Mouse (Mus musculus) liver, embryonic 14.5 days (tissue): Measurements from ENCODE around the gene Thap7.

Experiments used
- CTCF ChIP-seq: IDR thresholded peaks from 2 replicates; pipeline ENCODE4 v1.5.1; 2016; ENCODE audit warnings: antibody characterized with exemption, low read depth, control low read depth
- EP300 ChIP-seq: IDR thresholded peaks from 2 replicates; pipeline ENCODE4 v1.6.1; 2016; ENCODE audit warnings: antibody characterized with exemption, low read depth

DNA sequence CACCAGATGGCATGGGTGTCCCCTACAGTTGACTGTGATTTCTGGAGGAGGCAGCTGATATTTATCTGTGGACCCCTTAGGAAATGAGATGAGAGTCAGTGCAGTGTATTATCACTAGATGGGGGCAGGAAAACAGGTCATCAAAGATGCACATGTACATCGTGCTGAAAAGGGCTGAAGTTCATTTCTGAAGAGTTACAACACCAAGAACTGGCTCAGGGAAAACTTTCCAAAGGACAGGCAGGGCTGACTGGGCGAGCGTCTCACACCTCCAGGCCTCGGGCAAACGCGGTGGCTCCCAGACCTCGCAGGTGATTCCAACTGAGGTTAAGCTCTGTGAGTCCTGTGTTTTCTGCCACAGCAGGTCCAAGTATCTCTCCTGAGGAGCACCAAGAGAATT is 21.9 kb upstream of the Thap7 start:
- TF ChIP-seq CTCF = no peak
- TF ChIP-seq EP300 = no peak
